Mouse (Mus musculus): ENCODE measurements around the gene Itpr2.

- no peak for TF ChIP-seq GATA1 (IDR thresholded peaks at IDR 0.05; ENCODE audit: borderline replicate concordance, low read length)
- no peak for TF ChIP-seq CTCF (IDR thresholded peaks at IDR 0.05; ENCODE audit: low read depth, low read length)
- no peak for TF ChIP-seq TAL1 (conservative IDR thresholded peaks at IDR 0.05; ENCODE audit: low read depth, low read length)
Observed at GRCm38 (mm10) chr6:146254931-146255330, 247.1 kb downstream of the Itpr2 start.

Measured in G1E (cell line).